Mouse (Mus musculus): ENCODE measurements around the gene Fxyd3. TPM values are rescaled to one million over a fixed set of nuclear protein-coding genes. Genes with fewer than 3 reads are reported as not detected.

Fxyd3 gene
- polyA plus RNA-seq, 1 experiment from 2014 or later, result 383 TPM

DNA sequence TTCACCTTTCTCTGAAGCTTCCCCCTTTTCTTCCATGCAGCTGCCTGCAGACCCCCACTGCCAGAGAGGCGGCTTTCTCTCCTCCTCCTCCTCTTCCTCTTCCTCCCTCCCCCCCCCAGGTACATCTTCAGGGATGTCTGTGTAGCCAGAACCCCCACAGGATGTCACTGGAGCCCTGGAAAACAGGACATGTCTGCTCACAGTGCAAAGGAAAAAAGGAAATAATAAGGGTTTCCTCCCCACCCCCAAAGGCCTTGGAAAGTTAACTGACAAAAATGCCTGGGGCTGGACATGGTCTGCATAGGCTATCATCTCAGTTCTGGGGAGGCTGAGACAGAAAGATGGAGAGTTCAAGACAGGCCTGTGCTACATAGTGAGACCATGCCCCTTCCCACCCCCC, 4.6 kb upstream of the Fxyd3 start:
- H3K27me3 ChIP-seq (replicated peaks), result no peaks in the 10 kb centered on the region
- H3K9me3 ChIP-seq, result no peaks in the 10 kb centered on the region
- ATAC-seq (ENCODE audit: insufficient read depth, low FRiP score, low read depth), result no peak
- H3K4me2 ChIP-seq, result no peak overlapping the region
- no peak overlapping the region for H3K27ac ChIP-seq
- no peaks in the 10 kb centered on the region for H3K36me3 ChIP-seq
- no peak overlapping the region for H3K9ac ChIP-seq
- 60% methylated on average over 1 of the region's 1 CpGs for WGBS
- peaks cover 17% of the 10 kb centered on the region for H3K4me1 ChIP-seq
- H3K4me3 ChIP-seq (replicated peaks), result no peak overlapping the region

DNA sequence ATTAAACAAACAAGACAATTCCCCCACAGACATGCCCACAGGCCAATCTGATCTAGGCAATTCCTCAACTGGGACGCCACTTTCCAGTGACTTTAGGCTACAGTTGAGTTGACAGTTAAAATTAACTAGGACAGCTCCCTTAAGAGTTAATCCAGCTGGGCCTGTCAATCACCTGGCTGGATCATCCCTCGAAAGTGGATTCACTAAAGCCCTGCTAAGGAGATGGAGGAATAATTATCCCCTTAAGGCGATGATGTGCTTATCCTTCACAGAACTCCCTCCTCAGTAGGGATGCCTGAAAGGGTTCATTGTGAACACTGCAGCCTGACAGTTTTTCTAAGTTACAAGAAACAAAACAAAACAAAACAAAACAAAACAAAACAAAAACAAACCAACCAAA, 4.1 kb upstream of the Fxyd3 start:
- Histone ChIP-seq H3K36me3 (no peaks in the 10 kb centered on the region), H3K4me2 (no peak overlapping the region), H3K27ac (no peak overlapping the region), H3K9ac (no peak overlapping the region), H3K4me3 (replicated peaks) (no peak overlapping the region), H3K4me1 (peaks cover 17% of the 10 kb centered on the region), H3K27me3 (replicated peaks) (no peaks in the 10 kb centered on the region), H3K9me3 (no peaks in the 10 kb centered on the region)
- no peak for ATAC-seq (ENCODE audit: insufficient read depth, low FRiP score, low read depth)
- WGBS, result 63% methylated on average over 3 of the region's 3 CpGs

DNA sequence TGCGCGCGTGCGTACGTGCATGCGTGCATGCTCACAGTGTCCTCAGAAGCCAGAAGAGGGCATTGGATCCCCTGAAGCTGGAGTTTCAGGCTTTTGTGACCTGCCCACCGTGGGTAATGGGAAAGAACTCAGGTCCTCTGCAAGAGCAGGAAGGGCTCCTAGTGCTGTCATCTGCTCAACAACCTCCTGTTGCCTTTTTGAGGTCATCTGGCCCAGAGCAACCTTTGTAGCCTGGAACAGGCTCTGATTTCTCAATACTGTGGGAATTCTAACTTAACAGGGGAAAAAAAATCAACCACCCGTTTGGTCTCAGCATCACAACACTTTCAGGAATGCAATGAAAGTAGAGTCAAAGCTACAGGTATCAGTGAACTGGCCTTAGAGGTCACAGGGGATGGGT, 3.2 kb upstream of the Fxyd3 start:
- Histone ChIP-seq H3K36me3 (no peaks in the 10 kb centered on the region), H3K9me3 (no peaks in the 10 kb centered on the region), H3K27ac (no peak overlapping the region), H3K4me1 (peaks cover 13% of the 10 kb centered on the region), H3K4me3 (replicated peaks) (no peak overlapping the region), H3K27me3 (replicated peaks) (no peaks in the 10 kb centered on the region), H3K4me2 (no peak overlapping the region), H3K9ac (no peak overlapping the region)
- 86% methylated on average over 8 of the region's 8 CpGs for WGBS
- ATAC-seq (ENCODE audit: insufficient read depth, low FRiP score, low read depth), result no peak

GRCm38 (mm10) chr7:31077885-31078445, 1.5 kb upstream of the Fxyd3 start:
- no peak overlapping the region for H3K9ac ChIP-seq
- no peak overlapping the region for H3K4me3 ChIP-seq (replicated peaks)
- H3K4me2 ChIP-seq, result no peak overlapping the region
- H3K27me3 ChIP-seq (replicated peaks), result no peaks in the 10 kb centered on the region
- H3K27ac ChIP-seq, result no peak overlapping the region
- H3K9me3 ChIP-seq, result no peaks in the 10 kb centered on the region
- WGBS, result 36% methylated on average over 5 of the region's 5 CpGs
- ATAC-seq (ENCODE audit: insufficient read depth, low FRiP score, low read depth), result no peak
- peaks cover 9% of the 10 kb centered on the region for H3K4me1 ChIP-seq
- H3K36me3 ChIP-seq, result no peaks in the 10 kb centered on the region

- H3K36me3 ChIP-seq, result no peaks in the 10 kb centered on the region
- H3K4me2 ChIP-seq, result no peak overlapping the region
- no peak overlapping the region for H3K9ac ChIP-seq
- 0 out of 2 replicates have a peak overlapping the region, but pooled peaks have one; percentile 67 for H3K27ac ChIP-seq
- 50% methylated on average over 6 of the region's 6 CpGs for WGBS
- no peak for ATAC-seq (ENCODE audit: insufficient read depth, low FRiP score, low read depth)
- H3K4me3 ChIP-seq (replicated peaks), result no peak overlapping the region
- H3K4me1 ChIP-seq, result peaks cover 10% of the 10 kb centered on the region
- no peaks in the 10 kb centered on the region for H3K9me3 ChIP-seq
- H3K27me3 ChIP-seq (replicated peaks), result no peaks in the 10 kb centered on the region
Measured at GRCm38 (mm10) chr7:31077470-31077869, 966 bp upstream of the Fxyd3 start.

DNA sequence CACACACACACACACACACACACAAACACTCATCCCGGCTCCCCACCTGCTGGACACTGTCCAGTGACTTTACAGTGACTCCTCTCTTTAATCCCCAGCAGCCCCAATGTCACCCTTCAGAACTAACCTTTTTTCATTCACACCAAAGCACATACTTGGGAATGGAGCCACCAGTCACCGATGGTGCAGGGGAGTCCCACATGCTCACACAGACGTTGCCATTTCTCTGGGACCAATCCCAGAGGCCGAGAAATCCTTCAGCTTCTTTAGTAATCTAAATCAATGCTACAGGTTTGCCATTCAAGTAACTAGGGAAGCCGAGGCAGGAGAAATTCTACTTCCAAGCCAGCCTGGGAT, 1.8 kb downstream of the Fxyd3 start:
- peak overlapping the region; percentile 37 for H3K4me2 ChIP-seq
- H3K4me1 ChIP-seq, result peaks cover 23% of the 10 kb centered on the region
- H3K9ac ChIP-seq, result no peak overlapping the region
- H3K27ac ChIP-seq, result peak overlapping the region; percentile 81
- WGBS, result 59% methylated on average over 5 of the region's 5 CpGs
- no peaks in the 10 kb centered on the region for H3K9me3 ChIP-seq
- peak overlapping the region; percentile 35; the same call in 1 of the 2 replicates for H3K4me3 ChIP-seq (replicated peaks)
- ATAC-seq (ENCODE audit: insufficient read depth, low FRiP score, low read depth), result no peak
- no peaks in the 10 kb centered on the region for H3K27me3 ChIP-seq (replicated peaks)
- H3K36me3 ChIP-seq, result no peaks in the 10 kb centered on the region

GRCm38 (mm10) chr7:31074061-31074712, 2.3 kb downstream of the Fxyd3 start:
- ATAC-seq (ENCODE audit: insufficient read depth, low FRiP score, low read depth), result no peak
- peak overlapping the region; percentile 81 for H3K27ac ChIP-seq
- WGBS, result 51% methylated on average over 7 of the region's 7 CpGs
- H3K4me3 ChIP-seq (replicated peaks), result peak overlapping the region; percentile 35; the same call in 1 of the 2 replicates
- H3K27me3 ChIP-seq (replicated peaks), result no peaks in the 10 kb centered on the region
- H3K9me3 ChIP-seq, result no peaks in the 10 kb centered on the region
- peaks cover 23% of the 10 kb centered on the region for H3K4me1 ChIP-seq
- H3K9ac ChIP-seq, result no peak overlapping the region; the same call in 1 of the 2 replicates
- H3K4me2 ChIP-seq, result peak overlapping the region; percentile 37
- H3K36me3 ChIP-seq, result no peaks in the 10 kb centered on the region

GRCm38 (mm10) chr7:31073546-31073945, 3.0 kb downstream of the Fxyd3 start:
- H3K9me3 ChIP-seq, result no peaks in the 10 kb centered on the region
- no peaks in the 10 kb centered on the region for H3K27me3 ChIP-seq (replicated peaks)
- H3K4me3 ChIP-seq (replicated peaks), result no peak overlapping the region
- no peak overlapping the region for H3K4me2 ChIP-seq
- H3K4me1 ChIP-seq, result peaks cover 23% of the 10 kb centered on the region
- no peaks in the 10 kb centered on the region for H3K36me3 ChIP-seq
- ATAC-seq (ENCODE audit: insufficient read depth, low FRiP score, low read depth), result peak; percentile 24; the same call in 1 of the 2 replicates
- no peak overlapping the region for H3K9ac ChIP-seq
- H3K27ac ChIP-seq, result peak overlapping the region; percentile 81

DNA sequence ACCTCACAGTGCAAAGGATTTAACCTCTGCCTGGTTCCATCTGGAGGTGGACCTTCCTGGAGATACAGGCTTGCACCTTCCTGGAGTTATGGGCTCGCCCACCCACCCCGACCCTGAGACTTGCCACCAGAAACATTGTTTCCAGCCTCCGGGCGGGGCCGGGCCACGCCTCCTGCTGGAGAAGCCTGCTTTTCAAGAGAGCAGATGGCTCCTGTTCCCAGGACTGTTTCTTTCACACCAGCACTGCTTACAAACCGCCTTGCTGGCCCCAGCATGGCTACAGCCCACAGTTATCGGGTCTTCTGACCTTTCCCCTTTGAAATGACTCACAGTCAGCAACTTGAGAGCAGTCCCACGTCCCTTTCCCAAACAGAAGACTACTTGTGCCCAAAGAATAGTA, 4.2 kb downstream of the Fxyd3 start:
- ATAC-seq (ENCODE audit: insufficient read depth, low FRiP score, low read depth), result no peak
- WGBS, result 26% methylated on average over 9 of the region's 9 CpGs
- Histone ChIP-seq H3K4me1 (peaks cover 31% of the 10 kb centered on the region), H3K9me3 (no peaks in the 10 kb centered on the region), H3K27ac (peak overlapping the region; percentile 81), H3K27me3 (replicated peaks) (no peaks in the 10 kb centered on the region), H3K9ac (no peak overlapping the region), H3K4me2 (peak overlapping the region; percentile 31), H3K4me3 (replicated peaks) (no peak overlapping the region; the same call in 1 of the 2 replicates), H3K36me3 (no peaks in the 10 kb centered on the region)

GRCm38 (mm10) chr7:31070324-31070723, 6.2 kb downstream of the Fxyd3 start:
- Histone ChIP-seq H3K36me3 (no peaks in the 10 kb centered on the region), H3K9ac (no peak overlapping the region), H3K4me1 (peaks cover 33% of the 10 kb centered on the region), H3K27ac (no peak overlapping the region), H3K4me3 (replicated peaks) (no peak overlapping the region), H3K9me3 (no peaks in the 10 kb centered on the region), H3K27me3 (replicated peaks) (no peaks in the 10 kb centered on the region), H3K4me2 (no peak overlapping the region)
- 72% methylated on average over 6 of the region's 6 CpGs for WGBS
- no peak for ATAC-seq (ENCODE audit: insufficient read depth, low FRiP score, low read depth)

GRCm38 (mm10) chr7:31069491-31069890, 7.0 kb downstream of the Fxyd3 start:
- Histone ChIP-seq H3K36me3 (no peaks in the 10 kb centered on the region), H3K4me2 (no peak overlapping the region), H3K4me3 (replicated peaks) (no peak overlapping the region), H3K27me3 (replicated peaks) (no peaks in the 10 kb centered on the region), H3K9me3 (no peaks in the 10 kb centered on the region), H3K4me1 (peaks cover 33% of the 10 kb centered on the region), H3K27ac (no peak overlapping the region), H3K9ac (no peak overlapping the region)
- 84% methylated on average over 14 of the region's 14 CpGs for WGBS
- ATAC-seq (ENCODE audit: insufficient read depth, low FRiP score, low read depth), result no peak

GRCm38 (mm10) chr7:31067836-31068235, 8.7 kb downstream of the Fxyd3 start:
- Histone ChIP-seq H3K4me3 (replicated peaks) (no peak overlapping the region), H3K9me3 (no peaks in the 10 kb centered on the region), H3K27me3 (replicated peaks) (no peaks in the 10 kb centered on the region), H3K4me1 (peaks cover 27% of the 10 kb centered on the region), H3K36me3 (no peaks in the 10 kb centered on the region), H3K9ac (no peak overlapping the region), H3K4me2 (no peak overlapping the region), H3K27ac (peak overlapping the region; percentile 48; the same call in 1 of the 2 replicates)
- WGBS, result 23% methylated on average over 5 of the region's 5 CpGs
- peak; percentile 24; the same call in 1 of the 2 replicates for ATAC-seq (ENCODE audit: insufficient read depth, low FRiP score, low read depth)
